Mouse (Mus musculus): Measurements from ENCODE around the gene Mettl26.

Mettl26 gene

DNA sequence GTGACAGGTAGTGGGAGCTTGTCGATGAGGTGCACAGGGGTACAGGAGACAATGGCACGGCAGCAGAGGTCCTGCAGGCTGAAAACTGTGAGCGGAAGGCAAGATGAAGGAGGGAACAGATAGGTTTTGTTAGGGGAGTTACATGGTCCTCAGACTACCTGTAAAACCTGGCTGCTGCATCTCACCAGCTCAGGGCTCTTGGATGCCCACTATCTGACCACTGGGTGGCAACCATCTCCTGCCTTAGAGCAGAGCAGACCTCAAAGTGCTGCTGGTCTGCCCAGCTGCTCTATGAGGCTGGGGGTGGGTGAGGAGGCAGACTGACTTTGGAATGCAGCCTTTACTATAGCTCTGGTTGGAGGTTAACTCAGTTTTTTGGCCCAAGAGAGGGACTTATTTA is 8.9 kb downstream of the Mettl26 start:
- DNase-seq (ENCODE audit: low read depth, low spot score): no peak

DNA sequence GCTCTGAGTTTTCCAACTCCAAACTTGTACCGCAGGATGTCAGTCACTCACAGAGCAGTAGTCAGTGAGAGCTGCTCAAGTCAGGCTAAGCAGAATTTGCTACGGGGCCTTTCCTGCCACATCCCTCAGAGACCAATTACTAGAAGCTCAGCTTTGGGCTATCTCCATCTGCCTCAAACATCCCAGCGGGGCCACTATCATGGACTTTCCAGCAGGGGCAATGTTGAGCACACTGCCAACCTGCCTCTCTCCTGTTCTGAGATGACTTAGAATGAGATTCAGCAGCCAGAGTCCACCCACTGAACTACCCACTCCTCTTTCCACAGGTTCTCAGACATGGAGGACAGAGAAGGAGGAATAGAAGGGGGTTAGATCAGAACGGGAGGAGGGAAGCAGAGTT is 10.8 kb downstream of the Mettl26 start:
- no peak for DNase-seq (ENCODE audit: low read depth, low spot score)

DNA sequence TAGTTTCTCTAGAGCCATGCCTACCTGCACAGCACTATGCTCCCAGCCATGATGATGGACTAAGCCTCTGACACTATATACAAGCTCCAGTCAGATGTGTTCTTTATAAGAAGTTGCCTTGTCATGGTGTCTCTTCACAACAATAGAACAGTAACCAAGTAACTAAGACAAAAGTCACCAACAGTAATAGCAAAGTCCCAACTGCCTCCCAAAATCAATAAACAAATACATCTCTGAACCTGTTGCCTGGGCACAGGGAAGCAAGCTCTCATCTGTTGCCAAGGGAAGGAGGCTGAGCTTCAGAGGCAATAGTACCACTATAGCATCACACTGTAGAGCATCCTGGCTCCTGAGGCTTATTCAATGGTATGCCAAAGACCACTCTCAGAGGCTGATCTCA is 11.9 kb downstream of the Mettl26 start:
- no peak for DNase-seq (ENCODE audit: low read depth, low spot score)

DNA sequence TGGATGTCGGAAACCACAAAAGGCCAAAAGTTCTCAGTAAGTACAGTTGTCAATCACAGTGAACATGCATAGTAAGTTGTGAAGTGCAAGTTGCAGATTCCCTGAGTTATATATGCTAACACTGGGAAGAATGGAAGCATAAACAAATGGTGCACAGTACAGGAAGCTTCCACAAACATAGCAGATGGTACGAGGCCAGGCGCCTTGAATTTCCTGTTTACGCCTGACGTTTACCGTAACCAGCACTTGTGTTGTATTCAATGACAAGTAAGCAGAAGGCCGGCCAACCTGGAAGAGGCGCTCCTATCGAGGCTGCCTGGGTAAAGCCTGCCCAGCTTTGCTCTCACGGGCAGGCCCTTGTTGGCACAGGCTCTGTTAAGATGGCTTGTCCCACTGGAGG is 12.6 kb downstream of the Mettl26 start:
- DNase-seq (ENCODE audit: low read depth, low spot score): no peak

DNA sequence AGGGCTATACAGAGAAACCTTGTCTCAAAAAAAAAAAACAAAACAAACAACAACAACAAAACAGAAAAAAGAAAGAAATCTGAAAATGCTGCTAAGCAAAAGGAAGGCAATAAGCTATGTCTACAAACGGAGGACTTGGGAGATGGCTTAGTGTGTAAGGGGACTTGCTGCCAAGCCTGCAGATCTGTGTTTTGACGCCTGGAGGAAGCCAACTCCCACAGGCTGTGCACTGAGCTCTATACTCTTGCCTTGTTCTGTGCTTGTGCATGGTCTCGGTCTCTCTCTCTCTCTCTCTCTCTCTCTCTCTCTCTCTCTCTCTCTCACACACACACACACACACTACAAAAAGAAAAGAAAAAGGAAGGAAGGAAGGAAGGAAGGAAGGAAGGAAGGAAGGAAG is 14.0 kb downstream of the Mettl26 start:
- no peak for DNase-seq (ENCODE audit: low read depth, low spot score)

DNA sequence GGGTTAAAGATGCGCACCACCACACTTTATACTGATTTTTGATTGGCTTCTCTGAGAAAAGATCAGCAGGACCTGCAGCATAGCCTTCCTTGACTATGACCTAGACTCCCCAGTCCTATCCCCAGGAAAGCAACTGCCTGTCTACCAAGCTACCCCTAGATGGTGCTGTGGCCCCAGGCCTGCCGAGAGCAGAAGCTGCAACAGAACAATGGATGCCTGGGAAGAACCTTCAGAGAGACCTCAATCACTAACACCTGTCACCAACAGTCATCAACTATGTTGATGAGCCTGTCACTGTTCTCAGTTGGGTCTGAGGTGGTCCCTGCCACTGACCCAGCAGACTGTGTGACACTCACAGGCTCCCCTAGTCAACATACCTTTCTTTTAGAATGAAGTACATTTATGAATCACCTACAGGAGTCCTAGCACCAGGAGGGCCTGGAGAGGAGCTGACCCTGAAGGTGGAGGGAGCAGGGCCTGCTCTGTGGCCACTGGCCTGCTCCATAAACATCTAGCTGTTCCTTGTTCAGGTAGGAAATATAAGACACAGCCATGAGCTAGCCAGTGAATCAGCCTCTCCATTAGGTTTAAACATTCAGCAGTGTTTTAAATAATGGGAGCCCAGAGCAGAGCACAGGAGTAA is 19.2 kb downstream of the Mettl26 start:
- peak; percentile 51 for DNase-seq (ENCODE audit: low read depth, low spot score)

DNA sequence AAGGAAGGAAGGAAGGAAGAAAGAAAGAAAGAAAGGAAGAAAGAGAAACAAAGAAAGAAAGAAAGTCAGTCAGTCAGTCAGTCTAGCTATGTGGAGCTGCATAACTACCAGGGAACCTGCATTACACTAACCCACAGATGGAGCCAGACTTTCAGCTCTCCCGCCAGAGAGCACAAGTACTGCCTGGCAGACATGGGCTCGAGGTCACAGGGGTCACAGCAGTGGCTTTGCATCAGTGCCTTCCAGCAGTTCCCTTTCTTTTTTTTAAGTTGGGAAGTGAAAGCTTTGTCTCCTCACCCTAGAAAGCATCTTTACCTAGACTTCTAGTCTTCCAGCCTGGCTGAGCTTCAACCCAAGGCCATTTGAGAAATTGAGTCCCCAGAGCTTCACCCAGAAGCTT is 20.5 kb downstream of the Mettl26 start:
- DNase-seq (ENCODE audit: low read depth, low spot score): no peak

DNA sequence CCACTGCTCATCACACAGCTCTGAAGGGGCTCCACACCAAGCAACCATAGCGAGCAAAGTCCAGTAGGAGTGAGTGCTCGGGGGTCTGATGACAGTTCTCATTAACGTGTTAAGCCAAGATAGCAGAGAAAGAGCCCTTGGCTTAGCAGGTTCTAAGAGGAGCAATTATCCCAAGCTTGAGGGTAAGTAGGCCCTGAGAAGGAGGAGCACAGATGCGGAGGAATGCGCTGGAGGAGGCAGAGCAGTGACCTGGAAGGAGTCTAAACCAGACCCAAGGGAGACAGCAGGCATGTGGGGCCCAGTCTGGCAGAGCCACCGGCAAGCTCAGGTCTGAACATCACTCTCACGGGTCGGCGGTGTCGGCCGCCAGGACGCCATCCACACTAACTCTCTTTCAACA is 21.0 kb downstream of the Mettl26 start:
- DNase-seq (ENCODE audit: low read depth, low spot score): no peak

DNA sequence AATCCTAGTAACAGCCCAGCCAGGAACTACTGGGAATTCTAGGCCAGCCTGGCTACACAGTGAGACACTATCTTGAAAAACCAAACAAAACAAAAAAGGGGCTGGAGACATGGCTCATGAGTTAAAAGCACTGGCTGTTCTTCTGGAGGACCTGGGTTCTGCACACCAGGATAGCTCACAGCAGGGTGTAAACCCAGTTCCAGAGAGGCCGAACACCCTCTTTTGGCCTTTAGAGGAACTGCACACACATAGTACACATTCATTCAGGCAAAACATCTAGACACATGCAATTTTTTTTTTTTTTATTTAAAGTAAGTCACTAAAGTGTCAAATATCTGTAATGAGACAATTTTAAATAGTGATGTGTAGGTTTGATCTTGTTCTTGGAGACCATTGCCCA is 25.3 kb downstream of the Mettl26 start:
- DNase-seq (ENCODE audit: low read depth, low spot score): no peak

DNA sequence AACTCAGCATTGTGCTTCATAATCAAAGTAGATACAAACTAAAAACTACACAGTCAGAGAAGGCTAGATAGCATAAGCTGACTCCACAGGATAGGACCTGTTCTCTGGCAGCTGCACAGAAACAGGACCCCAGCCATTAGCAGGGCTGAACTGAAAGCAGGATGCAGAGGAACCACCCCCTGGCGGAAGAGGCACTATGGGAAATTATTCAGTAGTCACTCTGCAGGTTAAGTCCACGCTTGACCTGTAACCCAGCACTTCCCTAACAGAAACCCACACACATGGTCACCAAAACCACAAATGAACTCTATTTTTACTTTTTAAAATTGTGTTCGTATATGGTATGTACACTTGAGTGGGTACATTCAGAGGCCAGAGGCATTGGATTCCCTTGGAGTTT is 28.2 kb downstream of the Mettl26 start:
- no peak for DNase-seq (ENCODE audit: low read depth, low spot score)

DNA sequence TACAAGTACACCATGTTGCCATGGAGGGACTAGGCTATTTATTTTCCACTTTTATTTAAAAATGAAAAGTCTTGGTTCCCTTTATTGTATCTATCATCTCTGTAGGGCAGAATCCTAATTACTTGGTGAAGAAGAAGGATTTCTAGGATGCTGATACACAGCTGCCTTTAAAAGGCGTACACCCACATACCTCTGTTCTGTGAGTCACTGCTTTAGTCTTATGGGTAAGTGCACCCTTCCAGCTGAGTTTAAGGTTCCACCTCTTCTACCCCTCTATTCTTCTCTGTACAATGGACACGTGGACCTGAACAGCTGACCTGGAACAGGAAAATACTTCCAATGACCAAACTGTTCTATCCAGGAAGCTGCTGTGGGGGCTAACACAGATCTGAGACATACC is 32.8 kb downstream of the Mettl26 start:
- no peak for DNase-seq (ENCODE audit: low read depth, low spot score)

DNA sequence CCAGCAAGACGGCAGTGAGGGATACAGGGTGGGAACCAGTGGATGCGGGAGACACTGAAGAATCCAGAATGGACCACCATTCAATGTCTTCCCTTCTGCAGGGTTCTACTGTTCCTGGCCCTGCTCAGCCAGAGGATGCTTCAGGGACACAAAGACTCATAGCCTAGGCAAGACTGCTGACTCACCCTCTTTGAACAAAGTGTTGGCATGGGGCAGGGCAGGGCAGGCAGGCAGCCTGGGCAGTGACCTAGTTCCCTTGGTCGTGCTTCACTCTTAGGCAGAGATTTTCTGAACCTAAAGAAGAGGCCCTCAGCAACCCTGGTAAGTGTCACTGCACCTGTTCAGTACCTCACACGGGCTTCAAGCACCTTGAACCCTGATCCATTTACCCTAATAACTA is 36.9 kb downstream of the Mettl26 start:
- DNase-seq (ENCODE audit: low read depth, low spot score): no peak

DNA sequence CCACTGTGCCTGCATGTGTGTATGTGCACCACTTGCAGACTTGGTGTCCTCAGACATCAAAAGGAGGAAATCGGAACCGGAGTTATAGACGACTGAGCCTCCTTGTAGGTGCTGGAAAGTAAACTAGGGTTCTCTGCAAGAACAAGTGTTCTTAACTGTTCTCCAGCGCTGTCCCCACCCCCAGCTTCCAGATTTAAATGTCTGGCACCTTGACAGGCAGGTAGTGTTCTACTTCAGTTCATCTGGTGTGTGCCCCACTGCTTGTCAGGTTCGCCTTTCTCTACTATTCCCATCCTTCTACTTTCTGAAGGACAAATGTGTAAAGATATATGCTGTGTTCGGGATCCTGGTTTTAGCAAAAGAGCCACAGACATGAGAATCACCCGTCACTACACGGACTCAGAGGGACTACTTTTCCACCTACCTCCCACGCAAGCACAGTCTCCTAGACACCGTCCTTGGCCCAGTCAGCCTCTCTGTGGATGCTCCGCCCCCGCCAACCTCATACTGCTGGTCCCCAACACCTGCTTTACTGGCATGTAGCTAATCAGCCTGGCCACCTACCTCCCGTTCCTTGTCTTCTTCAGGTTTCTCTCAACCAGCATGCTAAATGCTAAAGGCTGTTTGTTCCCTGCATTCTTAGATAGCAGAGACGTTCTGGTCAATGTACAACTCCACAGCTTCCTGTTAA is 38.5 kb downstream of the Mettl26 start:
- DNase-seq (ENCODE audit: low read depth, low spot score): no peak

DNA sequence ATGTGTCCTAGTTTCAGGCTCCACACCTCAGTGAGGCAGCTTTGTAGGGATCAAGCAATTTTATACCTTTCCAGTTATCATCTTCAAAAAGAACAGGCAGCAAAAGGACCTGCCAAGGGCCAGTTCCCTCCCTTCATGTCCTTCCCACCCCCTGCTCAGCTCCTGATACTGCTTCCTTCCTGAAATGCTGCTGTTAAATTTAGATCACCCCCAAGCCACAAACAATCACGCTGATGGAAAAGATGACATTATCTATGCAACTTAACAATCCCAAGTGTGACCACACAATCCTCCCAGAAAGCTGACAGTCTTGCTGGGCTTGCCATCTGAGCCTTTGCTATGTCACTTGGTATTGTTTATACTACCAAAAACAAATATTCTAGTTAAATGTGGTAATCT is 39.0 kb downstream of the Mettl26 start:
- DNase-seq (ENCODE audit: low read depth, low spot score): no peak

DNA sequence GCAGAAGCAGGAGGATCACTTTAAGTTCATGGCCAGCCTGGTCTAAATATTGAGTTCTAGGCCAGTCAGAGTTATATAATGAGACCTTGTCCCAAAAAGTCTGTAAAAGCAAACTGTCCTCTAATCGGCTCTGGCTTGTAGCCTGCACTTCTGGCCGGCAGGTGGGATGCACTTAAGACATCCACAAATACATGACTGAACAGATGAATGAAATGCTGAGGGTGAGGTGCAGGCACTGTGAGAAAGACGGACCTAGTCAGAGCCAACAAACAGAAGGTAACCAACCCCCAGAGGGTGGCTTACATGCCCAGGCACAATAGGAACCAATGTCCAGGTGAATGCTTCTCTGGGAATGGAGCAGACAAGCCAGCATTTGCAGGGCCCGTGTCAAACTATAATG is 39.4 kb downstream of the Mettl26 start:
- no peak for DNase-seq (ENCODE audit: low read depth, low spot score)

DNA sequence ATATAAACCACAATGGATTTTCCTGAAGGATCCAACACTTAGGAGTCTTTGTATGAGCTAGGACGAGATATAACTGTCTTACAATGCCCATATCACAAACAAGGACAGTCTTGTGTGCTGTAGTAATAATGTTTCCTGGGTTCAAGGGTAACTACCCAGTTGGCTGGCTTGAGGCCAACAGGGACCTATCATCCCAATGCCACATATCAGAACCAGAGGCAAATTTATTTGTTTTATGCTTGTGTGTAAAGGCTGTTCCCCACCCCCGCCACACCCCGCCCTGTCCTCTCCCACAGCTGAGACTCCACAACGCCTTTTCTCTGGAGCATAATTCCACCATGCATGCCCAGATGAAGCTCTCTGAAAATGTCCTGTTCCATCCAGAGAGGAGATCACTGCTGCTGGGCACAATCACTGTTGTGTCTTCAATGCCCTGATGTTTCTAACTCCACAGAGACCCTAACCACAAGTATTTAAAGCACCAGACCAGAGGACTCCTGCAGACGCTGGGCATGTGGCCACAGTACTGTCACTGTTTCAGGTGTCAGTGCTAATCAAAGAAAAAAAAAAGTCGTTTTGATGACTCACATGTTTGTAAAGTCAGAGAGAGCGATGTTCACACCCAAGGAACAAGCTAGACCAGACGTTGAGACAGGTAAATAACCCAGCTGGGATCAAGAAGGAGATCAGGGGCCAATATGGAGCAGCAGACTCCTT is 42.2 kb downstream of the Mettl26 start:
- no peak for DNase-seq (ENCODE audit: low read depth, low spot score)

DNA sequence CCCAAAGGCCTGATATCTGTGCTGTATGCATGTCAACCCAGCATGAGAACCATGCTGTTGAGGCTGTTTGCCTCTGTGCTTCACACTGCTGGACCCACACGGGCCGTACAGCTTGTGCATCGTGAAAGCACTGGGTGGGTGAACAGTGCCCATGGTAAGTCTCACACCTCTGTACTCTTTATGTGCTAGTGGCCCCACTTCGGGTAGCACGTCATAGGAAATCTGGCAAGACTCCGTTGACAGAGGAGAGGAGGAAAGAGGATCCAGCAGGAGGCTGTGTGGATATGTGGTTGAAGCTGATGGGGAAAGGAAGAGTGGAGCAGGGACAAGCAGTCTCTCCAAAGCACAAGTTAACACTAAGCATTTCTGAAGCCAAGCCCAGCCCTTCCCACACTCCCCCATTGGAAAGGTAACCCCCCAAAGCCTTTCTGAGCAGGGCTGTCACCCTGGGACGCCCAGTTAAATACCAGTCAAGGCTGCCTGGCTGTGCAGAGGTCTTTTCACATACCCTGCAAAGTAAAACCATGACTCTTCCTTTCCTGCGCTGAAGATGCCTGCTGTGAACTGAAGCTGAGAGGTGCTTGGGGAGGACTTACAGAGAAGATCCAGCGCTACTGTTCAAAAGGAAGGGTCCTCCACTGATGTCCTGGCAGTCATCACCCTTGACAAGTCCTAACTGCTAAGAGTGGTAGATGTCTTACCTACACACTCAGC is 43.3 kb downstream of the Mettl26 start:
- DNase-seq (ENCODE audit: low read depth, low spot score): no peak

DNA sequence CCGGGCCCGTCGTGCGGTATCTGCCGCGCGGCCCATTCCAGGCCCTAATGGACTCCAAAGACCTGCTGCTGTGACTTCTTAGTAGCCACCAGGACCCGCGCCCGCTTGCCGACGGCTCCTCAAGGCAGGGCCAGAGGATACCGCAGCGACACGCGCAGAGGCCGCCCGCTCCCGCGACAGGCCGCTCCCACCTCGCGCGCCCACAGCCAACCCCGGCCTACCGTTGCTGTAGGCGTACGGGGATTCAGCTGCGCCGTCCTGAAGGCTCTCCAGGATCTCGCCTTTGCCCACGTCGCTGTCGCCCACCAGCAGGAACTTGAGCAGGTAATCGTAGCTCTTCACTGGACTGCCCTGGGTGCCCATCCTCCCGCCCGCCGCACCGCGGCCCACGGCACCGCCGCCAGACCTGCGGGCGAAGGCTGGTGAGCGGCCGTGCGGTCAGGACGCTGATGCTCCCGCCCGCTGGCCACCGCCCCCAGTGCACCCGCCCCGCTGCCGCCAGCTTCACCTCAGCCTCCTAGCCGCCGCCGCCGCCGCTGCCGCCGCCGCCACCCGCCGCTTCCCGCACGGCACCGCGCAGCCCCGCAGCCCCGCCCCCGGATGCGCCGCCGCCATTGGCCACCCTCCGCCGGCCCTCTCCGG is 44.4 kb downstream of the Mettl26 start, which contains the start of gene Rab40c:
Rab40c (minus strand) TSS at position 584 of the 642 bp plus-strand sequence.
- no peak for DNase-seq (ENCODE audit: low read depth, low spot score)

DNA sequence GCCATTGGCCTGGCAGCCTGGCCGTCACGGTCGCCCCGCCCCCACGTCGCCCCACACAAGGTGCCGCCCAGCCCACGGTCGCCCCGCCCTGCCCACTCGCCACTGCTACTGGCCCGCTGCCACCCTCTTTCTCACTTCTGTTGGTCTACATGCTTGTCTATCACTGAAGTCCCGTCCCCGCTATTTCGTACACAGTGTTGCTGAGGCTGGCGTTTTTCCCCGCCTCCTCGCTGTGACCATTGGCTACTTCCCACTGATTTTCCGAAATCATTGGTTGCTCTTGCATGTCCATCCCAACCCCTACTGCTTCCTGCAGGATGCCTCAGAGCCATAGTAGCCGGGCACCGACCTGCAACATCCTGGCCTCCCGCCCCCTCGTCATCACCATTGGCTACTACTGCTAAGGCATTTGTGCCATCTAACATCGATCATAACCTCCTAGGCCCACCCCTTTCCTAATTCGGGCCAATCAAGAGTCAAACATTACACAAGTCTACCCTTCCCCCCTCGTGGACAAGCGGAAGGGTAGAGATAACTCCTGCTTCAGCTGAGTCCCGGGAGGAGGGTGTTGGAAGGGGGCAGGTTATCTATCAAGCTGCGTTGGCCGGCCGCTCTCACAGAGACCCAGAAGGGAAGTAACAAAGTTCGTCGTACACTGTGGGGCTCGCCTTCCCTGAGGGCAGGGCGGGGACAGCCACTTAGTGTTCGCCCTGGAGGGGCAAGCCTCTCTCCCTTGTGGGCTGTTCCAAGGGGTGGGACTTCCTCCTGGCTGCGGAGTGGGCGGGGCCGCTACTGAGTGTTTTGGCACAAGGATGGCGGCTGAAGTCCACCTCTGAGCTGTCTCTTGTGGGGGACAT is 45.1 kb downstream of the Mettl26 start:
- peak; percentile 98 for DNase-seq (ENCODE audit: low read depth, low spot score)

DNA sequence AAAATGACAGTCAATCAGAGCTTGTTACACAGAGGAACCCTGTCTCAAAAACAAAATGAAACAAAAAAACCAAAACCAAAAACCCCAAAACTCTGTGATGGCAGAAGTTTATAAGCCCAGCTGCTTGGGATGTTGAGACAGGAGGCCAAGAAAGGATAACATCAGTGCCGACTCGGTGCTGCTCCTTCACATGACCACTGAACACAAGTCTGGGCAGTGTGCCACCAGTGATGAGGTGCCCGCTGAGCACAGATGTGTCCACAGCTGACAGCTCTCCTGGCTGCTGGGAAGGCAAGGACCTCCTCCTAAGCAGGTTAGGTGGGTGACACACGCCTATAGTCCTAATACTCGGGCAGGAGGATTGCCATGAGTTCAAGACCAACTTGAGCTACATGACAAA is 47.2 kb downstream of the Mettl26 start:
- DNase-seq (ENCODE audit: low read depth, low spot score): no peak

DNA sequence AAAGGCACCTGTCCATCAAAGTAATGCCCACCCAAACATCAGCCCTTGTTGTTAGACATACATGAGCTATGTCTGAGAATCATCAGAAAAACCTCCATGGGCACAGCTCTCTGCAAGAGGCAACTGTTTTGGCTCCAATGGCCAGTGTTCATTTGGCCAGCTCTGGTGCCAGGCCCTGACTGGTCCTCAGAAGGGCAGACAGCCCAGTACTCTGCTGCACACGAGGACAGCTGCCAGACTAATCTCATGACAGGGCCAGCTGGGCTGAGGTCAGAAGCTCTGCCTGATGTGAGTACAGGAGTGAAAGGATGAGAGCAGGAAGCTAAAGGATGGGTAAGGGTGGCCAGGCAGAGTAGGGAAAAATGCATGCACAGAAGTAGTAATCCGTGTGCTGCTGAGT is 50.5 kb downstream of the Mettl26 start:
- no peak for DNase-seq (ENCODE audit: low read depth, low spot score)
